ENCODE assay signal across 32 mouse cellular contexts in genomic region chr3:77848717-77849241, GRCm38 (mm10).
DNase-seq lines count a peak whose midpoint lies in the region; ATAC-seq and TF ChIP-seq lines count a peak whose summit lies in the region.
"Had no signal": no experiment of that assay in that cellular context is flagged by ENCODE, and none has a peak within 500 bp of the region (broad histone marks: within the 10 kb centered on the region; RNA-seq: fewer than 3 reads in every experiment).

No protein-coding gene starts in this region.

- 38% methylated on average over 3 of the region's 3 CpGs for WGBS in limb, embryonic 11.5 days
- WGBS in limb, embryonic 10.5 days: 67% methylated on average over 3 of the region's 3 CpGs
- WGBS in embryonic facial prominence, embryonic 11.5 days: 62% methylated on average over 3 of the region's 3 CpGs
- 30% methylated on average over 3 of the region's 3 CpGs for WGBS in limb, embryonic 14.5 days

- peak; percentile 44; the same call in 1 of the 2 replicates for ATAC-seq in limb, embryonic 11.5 days (ENCODE audit: insufficient number of reproducible peaks, low FRiP score, low TSS enrichment, low read depth)
- ATAC-seq in embryonic facial prominence, embryonic 11.5 days (replicated peaks; ENCODE audit: insufficient number of reproducible peaks, low FRiP score, low TSS enrichment, low read depth): no peak
- peak; percentile 70; the same call in 1 of the 2 replicates for ATAC-seq in limb, embryonic 14.5 days (ENCODE audit: low FRiP score, low read depth)
- ATAC-seq: forebrain, embryonic 15.5 days; hindbrain, embryonic 16.5 days; inflammation-experienced regulatory T-cells, adult 6 months; intestine, embryonic 16.5 days; Patski had no signal

- H3K27me3 ChIP-seq in limb, embryonic 11.5 days (ENCODE audit: control insufficient read depth, insufficient read depth, low read length): no peaks in the 10 kb centered on the region
- no peaks in the 10 kb centered on the region for H3K27me3 ChIP-seq in limb, embryonic 10.5 days (ENCODE audit: low read depth, poor library complexity, severe bottlenecking)
- no peaks in the 10 kb centered on the region for H3K27me3 ChIP-seq in embryonic facial prominence, embryonic 11.5 days (ENCODE audit: control insufficient read depth, insufficient read depth, low read length)
- no peaks in the 10 kb centered on the region for H3K27me3 ChIP-seq in limb, embryonic 14.5 days (ENCODE audit: control insufficient read depth, insufficient read depth, low read length)
- H3K27me3 ChIP-seq: CH12.LX; embryonic facial prominence, embryonic 12.5 days; forebrain, embryonic 12.5 days; forebrain, embryonic 15.5 days; heart, embryonic 12.5 days; heart, embryonic 15.5 days; hindbrain, embryonic 13.5 days; Patski had no signal

- no peak for DNase-seq in limb, embryonic 11.5 days (ENCODE audit: low spot score)
- no peak for DNase-seq in limb, embryonic 10.5 days (ENCODE audit: low spot score)
- DNase-seq in embryonic facial prominence, embryonic 11.5 days (ENCODE audit: low spot score): peak; percentile 11
- peak; percentile 12 for DNase-seq in hindlimb bud, embryonic 11.5 days (ENCODE audit: extremely low spot score, low read depth, low spot score)
- DNase-seq in limb, embryonic 14.5 days (ENCODE audit: low spot score): peak; percentile 9
- DNase-seq in heart, adult 9 months (ENCODE audit: low spot score in 2 of 2): no peak
- DNase-seq in spleen, postnatal 36 days (ENCODE audit: low spot score in 2 of 2): no peak
- DNase-seq: adrenal gland, adult 8-10 months; adrenal gland, postnatal 25 days; B cell, adult 2 months; cerebellum, adult 11-12 months; cerebellum, adult 8-10 months; cerebellum, postnatal 10 days; gastrocnemius, adult 2 months; gastrocnemius, postnatal 14 days; heart, adult 11 months; heart, postnatal 10 days; heart, postnatal 36 days had no signal

- H3K27ac ChIP-seq in limb, embryonic 11.5 days (replicated peaks; ENCODE audit: low read depth, low read length): no peak overlapping the region
- no peak overlapping the region for H3K27ac ChIP-seq in limb, embryonic 10.5 days
- no peak overlapping the region for H3K27ac ChIP-seq in embryonic facial prominence, embryonic 11.5 days (replicated peaks; ENCODE audit: low read depth, low read length)
- no peak overlapping the region for H3K27ac ChIP-seq in limb, embryonic 14.5 days (replicated peaks; ENCODE audit: low read depth, low read length)
- H3K27ac ChIP-seq: embryonic facial prominence, embryonic 12.5 days; forebrain, embryonic 12.5 days; forebrain, embryonic 15.5 days; gastrocnemius, adult 2 months; heart, embryonic 15.5 days; hindbrain, embryonic 10.5 days; hindbrain, embryonic 13.5 days had no signal

- no peak overlapping the region for H3K9ac ChIP-seq in limb, embryonic 11.5 days (ENCODE audit: low read length)
- H3K9ac ChIP-seq in embryonic facial prominence, embryonic 11.5 days (replicated peaks; ENCODE audit: low read length): no peak overlapping the region
- H3K9ac ChIP-seq in limb, embryonic 14.5 days (ENCODE audit: low read depth, low read length, severe bottlenecking): no peak overlapping the region
- H3K9ac ChIP-seq: embryonic facial prominence, embryonic 12.5 days; forebrain, embryonic 12.5 days; forebrain, embryonic 15.5 days; heart, embryonic 12.5 days; heart, embryonic 15.5 days; hindbrain, embryonic 13.5 days had no signal

- H3K36me3 ChIP-seq in limb, embryonic 11.5 days (ENCODE audit: control insufficient read depth, insufficient read depth, low read length): no peaks in the 10 kb centered on the region
- H3K36me3 ChIP-seq in limb, embryonic 10.5 days: no peaks in the 10 kb centered on the region
- no peaks in the 10 kb centered on the region for H3K36me3 ChIP-seq in embryonic facial prominence, embryonic 11.5 days (replicated peaks; ENCODE audit: control insufficient read depth, insufficient read depth, low read depth, low read length)
- no peaks in the 10 kb centered on the region for H3K36me3 ChIP-seq in limb, embryonic 14.5 days (ENCODE audit: control insufficient read depth, insufficient read depth, low read length)
- H3K36me3 ChIP-seq: embryonic facial prominence, embryonic 12.5 days; forebrain, embryonic 12.5 days; forebrain, embryonic 15.5 days; G1E; heart, embryonic 12.5 days; heart, embryonic 15.5 days; hindbrain, embryonic 10.5 days; hindbrain, embryonic 13.5 days had no signal

- no peak overlapping the region for H3K4me2 ChIP-seq in limb, embryonic 11.5 days (ENCODE audit: low read depth, severe bottlenecking)
- H3K4me2 ChIP-seq in embryonic facial prominence, embryonic 11.5 days (ENCODE audit: low read depth, low read length): no peak overlapping the region
- H3K4me2 ChIP-seq in limb, embryonic 14.5 days (replicated peaks; ENCODE audit: low read depth, low read length, severe bottlenecking): no peak overlapping the region
- H3K4me2 ChIP-seq: embryonic facial prominence, embryonic 12.5 days; forebrain, embryonic 12.5 days; forebrain, embryonic 15.5 days; heart, embryonic 12.5 days; heart, embryonic 15.5 days; hindbrain, embryonic 13.5 days had no signal

- H3K4me1 ChIP-seq in limb, embryonic 11.5 days (ENCODE audit: control insufficient read depth, insufficient read depth, low read length): no peaks in the 10 kb centered on the region
- no peaks in the 10 kb centered on the region for H3K4me1 ChIP-seq in limb, embryonic 10.5 days
- H3K4me1 ChIP-seq in embryonic facial prominence, embryonic 11.5 days (ENCODE audit: control insufficient read depth, insufficient read depth, low read length): no peaks in the 10 kb centered on the region
- no peaks in the 10 kb centered on the region for H3K4me1 ChIP-seq in limb, embryonic 14.5 days (ENCODE audit: control insufficient read depth, insufficient read depth, low read length)
- H3K4me1 ChIP-seq: embryonic facial prominence, embryonic 12.5 days; forebrain, embryonic 12.5 days; forebrain, embryonic 15.5 days; heart, embryonic 12.5 days; heart, embryonic 15.5 days; hindbrain, embryonic 10.5 days; hindbrain, embryonic 13.5 days had no signal

- no peak overlapping the region for H3K4me3 ChIP-seq in limb, embryonic 11.5 days (ENCODE audit: low read depth, low read length)
- no peak overlapping the region for H3K4me3 ChIP-seq in limb, embryonic 10.5 days
- no peak overlapping the region for H3K4me3 ChIP-seq in embryonic facial prominence, embryonic 11.5 days (ENCODE audit: low read depth, low read length)
- H3K4me3 ChIP-seq in limb, embryonic 14.5 days (replicated peaks; ENCODE audit: low read length): no peak overlapping the region
- H3K4me3 ChIP-seq: embryonic facial prominence, embryonic 12.5 days; erythroblast, embryonic 14.5 days; forebrain, embryonic 12.5 days; forebrain, embryonic 15.5 days; gastrocnemius, adult 2 months; heart, embryonic 12.5 days; heart, embryonic 15.5 days; hindbrain, embryonic 10.5 days; hindbrain, embryonic 13.5 days had no signal

- no peak for TF ChIP-seq POLR2A in limb, embryonic 14.5 days (IDR thresholded peaks at IDR 0.05; ENCODE audit: borderline replicate concordance, extremely low read depth, insufficient read depth, insufficient read length)

- no peaks in the 10 kb centered on the region for H3K9me3 ChIP-seq in limb, embryonic 11.5 days (ENCODE audit: control insufficient read depth, low read length)
- H3K9me3 ChIP-seq in limb, embryonic 10.5 days (replicated peaks): no peaks in the 10 kb centered on the region
- H3K9me3 ChIP-seq in embryonic facial prominence, embryonic 11.5 days (replicated peaks; ENCODE audit: control insufficient read depth, low read length): no peaks in the 10 kb centered on the region
- no peaks in the 10 kb centered on the region for H3K9me3 ChIP-seq in limb, embryonic 14.5 days (ENCODE audit: control insufficient read depth, low read length)
- H3K9me3 ChIP-seq: embryonic facial prominence, embryonic 12.5 days; forebrain, embryonic 12.5 days; forebrain, embryonic 15.5 days; G1E; heart, embryonic 12.5 days; heart, embryonic 15.5 days; hindbrain, embryonic 10.5 days; hindbrain, embryonic 13.5 days had no signal

Comparison
In these comparisons a context has a peak if more than half of its experiments do, and no peak if none do; other contexts are left out.
1. DNase-seq: peak in embryonic facial prominence, embryonic 11.5 days (single experiment), hindlimb bud, embryonic 11.5 days (single experiment) and limb, embryonic 14.5 days (single experiment); none in limb, embryonic 11.5 days (single experiment), limb, embryonic 10.5 days (single experiment), heart, adult 9 months (0 of 2) and spleen, postnatal 36 days (0 of 2).